Comparison of ENCODE assay signal across 27 mouse cellular contexts in the genomic region with DNA sequence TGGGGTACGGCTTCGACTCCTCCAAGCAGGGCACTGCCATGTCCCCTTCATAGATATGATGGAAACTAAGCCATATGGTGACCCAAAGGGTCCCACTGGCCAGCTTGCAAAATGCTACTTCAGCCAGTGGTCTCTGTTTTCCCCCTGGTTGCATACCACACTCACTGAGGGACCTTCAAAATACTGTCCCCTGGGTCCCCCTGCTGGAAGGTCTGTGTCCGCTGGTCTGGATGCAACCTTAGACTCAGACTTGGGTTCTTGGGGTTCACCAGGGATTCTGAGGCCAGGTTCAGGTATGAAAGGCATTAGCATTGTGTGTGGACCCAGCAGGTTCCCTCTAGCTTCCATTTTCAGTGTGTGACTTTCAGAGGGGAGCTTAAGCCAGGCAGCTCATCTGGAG. TPM values are rescaled to one million over a fixed set of nuclear protein-coding genes. Genes with fewer than 3 reads are reported as not detected.
DNase-seq lines count a peak whose midpoint lies in the region; ATAC-seq and TF ChIP-seq lines count a peak whose summit lies in the region.
"Had no signal": no experiment of that assay in that cellular context is flagged by ENCODE, and none has a peak within 500 bp of the region (broad histone marks: within the 10 kb centered on the region; RNA-seq: fewer than 3 reads in every experiment).

No protein-coding gene starts in this region.

- intact Hi-C loops in left cerebral cortex, adult 2 months (cut with DNase I), result loop anchor here (5.0 to 10.0 kb wide), 2 partner anchors 126 to 188 kb away; a partner anchor contains a TSS
- intact Hi-C loops in left cerebral cortex, postnatal 25 days (cut with DNase I), result loop anchor here (5.0 kb wide), 1 partner anchor 216 kb away; no protein-coding TSS in a partner anchor

- H3K9ac ChIP-seq in midbrain, postnatal 0 days (replicated peaks; ENCODE audit: low read length, poor library complexity, severe bottlenecking), result no peak overlapping the region
- no peak overlapping the region for H3K9ac ChIP-seq in midbrain, embryonic 16.5 days (ENCODE audit: low read depth, low read length)
- no peak overlapping the region for H3K9ac ChIP-seq in kidney, embryonic 15.5 days
- H3K9ac ChIP-seq: heart, embryonic 15.5 days; limb, embryonic 13.5 days; liver, embryonic 15.5 days had no signal

- in situ Hi-C loops in Patski (cut with MboI; ENCODE audit: low pct_unique_long_range_greater_than_20kb), result no loop called here

- no peaks in the 10 kb centered on the region for H3K9me3 ChIP-seq in heart, embryonic 10.5 days
- H3K9me3 ChIP-seq in midbrain, postnatal 0 days (ENCODE audit: low read length), result no peaks in the 10 kb centered on the region
- no peaks in the 10 kb centered on the region for H3K9me3 ChIP-seq in midbrain, embryonic 16.5 days (replicated peaks; ENCODE audit: control insufficient read depth, low read length, poor library complexity, severe bottlenecking)
- no peaks in the 10 kb centered on the region for H3K9me3 ChIP-seq in kidney, embryonic 15.5 days (replicated peaks)
- H3K9me3 ChIP-seq: forebrain, embryonic 10.5 days; heart, embryonic 15.5 days; hindbrain, embryonic 10.5 days; limb, embryonic 13.5 days; liver, embryonic 15.5 days had no signal

- H3K4me3 ChIP-seq in heart, embryonic 10.5 days, result no peak overlapping the region
- no peak overlapping the region for H3K4me3 ChIP-seq in left cerebral cortex, adult 2 months
- no peak overlapping the region for H3K4me3 ChIP-seq in midbrain, postnatal 0 days (ENCODE audit: low read depth, low read length)
- no peak overlapping the region for H3K4me3 ChIP-seq in midbrain, embryonic 16.5 days (ENCODE audit: low read depth, low read length)
- no peak overlapping the region for H3K4me3 ChIP-seq in kidney, embryonic 15.5 days (replicated peaks)
- H3K4me3 ChIP-seq: forebrain, embryonic 10.5 days; heart, embryonic 15.5 days; hindbrain, embryonic 10.5 days; limb, embryonic 13.5 days; liver, embryonic 15.5 days; megakaryocyte, embryonic 14.5 days had no signal

- no peak for ATAC-seq in midbrain, postnatal 0 days (ENCODE audit: low FRiP score)
- ATAC-seq in midbrain, embryonic 16.5 days, result no peak
- no peak for ATAC-seq in Patski
- no peak for ATAC-seq in kidney, embryonic 15.5 days (replicated peaks; ENCODE audit: low FRiP score)

- H3K4me1 ChIP-seq in heart, embryonic 10.5 days, result peaks cover 13% of the 10 kb centered on the region
- no peaks in the 10 kb centered on the region for H3K4me1 ChIP-seq in midbrain, postnatal 0 days (ENCODE audit: insufficient read depth, low read length)
- H3K4me1 ChIP-seq in midbrain, embryonic 16.5 days (ENCODE audit: control insufficient read depth, insufficient read depth, low read length), result no peaks in the 10 kb centered on the region
- peaks cover 14% of the 10 kb centered on the region for H3K4me1 ChIP-seq in kidney, embryonic 15.5 days
- H3K4me1 ChIP-seq: limb, embryonic 13.5 days; liver, embryonic 15.5 days had no signal

- POLR2A ChIA-PET in Patski (lab: Charles Lee), result interaction anchor here (1.6 kb wide), 1 partner anchor 52 kb away, joined by 4 read pairs; no protein-coding TSS in a partner anchor

- H3K27me3 ChIP-seq in heart, embryonic 10.5 days (ENCODE audit: insufficient read depth, poor library complexity, severe bottlenecking), result peaks cover 43% of the 10 kb centered on the region
- H3K27me3 ChIP-seq in midbrain, postnatal 0 days (ENCODE audit: insufficient read depth, low read length), result peaks cover 17% of the 10 kb centered on the region
- H3K27me3 ChIP-seq in midbrain, embryonic 16.5 days (ENCODE audit: control insufficient read depth, insufficient read depth, low read depth, low read length), result peaks cover 10% of the 10 kb centered on the region
- H3K27me3 ChIP-seq in Patski, result peaks cover 31% of the 10 kb centered on the region
- H3K27me3 ChIP-seq in kidney, embryonic 15.5 days, result peaks cover 24% of the 10 kb centered on the region

- CTCF ChIA-PET in Patski (lab: Charles Lee), result interaction anchor here (5.4 kb wide), 1 partner anchor 51 kb away, joined by 61 read pairs; a partner anchor contains a TSS

- no peaks in the 10 kb centered on the region for H3K36me3 ChIP-seq in heart, embryonic 10.5 days
- no peaks in the 10 kb centered on the region for H3K36me3 ChIP-seq in midbrain, postnatal 0 days (ENCODE audit: insufficient read depth, low read length)
- no peaks in the 10 kb centered on the region for H3K36me3 ChIP-seq in midbrain, embryonic 16.5 days (ENCODE audit: control insufficient read depth, insufficient read depth, low read length)
- H3K36me3 ChIP-seq in kidney, embryonic 15.5 days, result no peaks in the 10 kb centered on the region
- H3K36me3 ChIP-seq: forebrain, embryonic 10.5 days; heart, embryonic 15.5 days; hindbrain, embryonic 10.5 days; limb, embryonic 13.5 days; liver, embryonic 15.5 days had no signal

- no peak overlapping the region for H3K4me2 ChIP-seq in midbrain, postnatal 0 days (ENCODE audit: low read depth, low read length, poor library complexity, severe bottlenecking)
- H3K4me2 ChIP-seq in midbrain, embryonic 16.5 days (ENCODE audit: low read length), result no peak overlapping the region
- no peak overlapping the region for H3K4me2 ChIP-seq in kidney, embryonic 15.5 days
- H3K4me2 ChIP-seq: heart, embryonic 15.5 days; limb, embryonic 13.5 days; liver, embryonic 15.5 days had no signal

- DNase-seq in heart, embryonic 10.5 days (ENCODE audit: low spot score), result no peak
- DNase-seq in heart, adult 11 months, result no peak
- DNase-seq in left cerebral cortex, adult 2 months (ENCODE audit: extremely low spot score in 1 of 2, low spot score in 2 of 2), result no peak
- DNase-seq in left cerebral cortex, postnatal 25 days (ENCODE audit: low spot score in 2 of 2), result no peak
- DNase-seq in midbrain, postnatal 0 days (ENCODE audit: low spot score), result no peak
- no peak for DNase-seq in Patski (ENCODE audit: low read depth, low spot score)
- DNase-seq: adrenal gland, postnatal 25 days; B cell, adult 2 months; cerebellum, adult 8-10 months; gastrocnemius, postnatal 25 days; kidney, adult 18-20 months; kidney, postnatal 14 days; layer of hippocampus, postnatal 36 days; midbrain, embryonic 14.5 days had no signal

- WGBS in heart, embryonic 10.5 days, result 60% methylated on average over 3 of the region's 3 CpGs
- 67% methylated on average over 3 of the region's 3 CpGs for WGBS in midbrain, postnatal 0 days
- 74% methylated on average over 3 of the region's 3 CpGs for WGBS in midbrain, embryonic 16.5 days
- 74% methylated on average over 3 of the region's 3 CpGs for WGBS in kidney, embryonic 15.5 days

- H3K27ac ChIP-seq in heart, embryonic 10.5 days, result 0 out of 2 replicates have a peak overlapping the region, but pooled peaks have one; percentile 3
- H3K27ac ChIP-seq in left cerebral cortex, adult 2 months, result no peak overlapping the region
- no peak overlapping the region for H3K27ac ChIP-seq in midbrain, postnatal 0 days (ENCODE audit: low read depth, low read length)
- H3K27ac ChIP-seq in midbrain, embryonic 16.5 days (ENCODE audit: low read length), result no peak overlapping the region
- no peak overlapping the region for H3K27ac ChIP-seq in kidney, embryonic 15.5 days
- H3K27ac ChIP-seq: forebrain, embryonic 10.5 days; heart, embryonic 15.5 days; hindbrain, embryonic 10.5 days; limb, embryonic 13.5 days; liver, embryonic 15.5 days had no signal

- TF ChIP-seq CTCF in left cerebral cortex, adult 2 months (IDR thresholded peaks at IDR 0.05), result peak; percentile 14
- TF ChIP-seq CTCF in midbrain, postnatal 0 days (IDR thresholded peaks at IDR 0.05), result peak; percentile 36
- peak; percentile 46 for TF ChIP-seq CTCF in Patski (IDR thresholded peaks at IDR 0.05)

RNA-seq across cellular contexts. Expression of a gene that starts 22.6 kb away (rescaled TPM):
- polyA plus RNA-seq in heart, embryonic 10.5 days (2016; fragmentation: Nextera tagmentation; extraction: Ambion mirVana), result 5.7 and 8.2 TPM in 2 replicates
- total RNA-seq in left cerebral cortex, adult 2 months (2021), result under 1 TPM; 0.50 to 0.91 TPM
- under 1 TPM; 0.53 to 0.78 TPM for total RNA-seq in left cerebral cortex, postnatal 25 days (2021)
- 0.66 and 1.0 TPM in 2 replicates for total RNA-seq in midbrain, postnatal 0 days (2014; rRNA removed)
- polyA plus RNA-seq in midbrain, postnatal 0 days (2015; fragmentation: Nextera tagmentation; extraction: Ambion mirVana), result 0.83 and 1.2 TPM in 2 replicates
- polyA plus RNA-seq in midbrain, embryonic 16.5 days (2015; fragmentation: Nextera tagmentation; extraction: Ambion mirVana), result 0.80 and 0.89 TPM in 2 replicates
- polyA plus RNA-seq in Patski (2021), result 0.06 TPM
- polyA plus RNA-seq in kidney, embryonic 15.5 days (2015; fragmentation: Nextera tagmentation; extraction: Ambion mirVana), result 13.6 and 15.4 TPM in 2 replicates
- total RNA-seq: common myeloid progenitor, adult 5-6 weeks had no signal

RNA-seq across cellular contexts. Expression of a gene that starts 50.0 kb away (rescaled TPM):
- polyA plus RNA-seq in heart, embryonic 10.5 days (2016; fragmentation: Nextera tagmentation; extraction: Ambion mirVana), result 0.36 and 0.96 TPM in 2 replicates
- total RNA-seq in left cerebral cortex, adult 2 months (2021), result not detected
- not detected for total RNA-seq in left cerebral cortex, postnatal 25 days (2021)
- total RNA-seq in midbrain, postnatal 0 days (2014; rRNA removed), result 0.11 TPM in 1 of 2 replicates, not detected in the other
- polyA plus RNA-seq in midbrain, postnatal 0 days (2015; fragmentation: Nextera tagmentation; extraction: Ambion mirVana), result 0.12 TPM in 1 of 2 replicates, not detected in the other
- polyA plus RNA-seq in midbrain, embryonic 16.5 days (2015; fragmentation: Nextera tagmentation; extraction: Ambion mirVana), result 0.10 TPM in 1 of 2 replicates, not detected in the other
- polyA plus RNA-seq in Patski (2021), result not detected
- 0.83 and 1.4 TPM in 2 replicates for polyA plus RNA-seq in kidney, embryonic 15.5 days (2015; fragmentation: Nextera tagmentation; extraction: Ambion mirVana)
- total RNA-seq: adrenal gland, postnatal 25 days; common myeloid progenitor, adult 5-6 weeks; gastrocnemius, postnatal 25 days; layer of hippocampus, postnatal 36 days; left cerebral cortex, postnatal 14 days had no signal
- polyA plus RNA-seq: embryonic facial prominence, embryonic 11.5 days; forebrain, embryonic 10.5 days; midbrain, embryonic 14.5 days; neural tube, embryonic 14.5 days; small intestine, adult 2 months had no signal
